Mouse (Mus musculus): ENCODE data around the gene Pecr.
"Not testable (repeated sequence)": the region's sequence is repeated elsewhere in the genome, so short reads cannot be mapped to it uniquely, and the experiment has no call there.

Gene Pecr

DNA sequence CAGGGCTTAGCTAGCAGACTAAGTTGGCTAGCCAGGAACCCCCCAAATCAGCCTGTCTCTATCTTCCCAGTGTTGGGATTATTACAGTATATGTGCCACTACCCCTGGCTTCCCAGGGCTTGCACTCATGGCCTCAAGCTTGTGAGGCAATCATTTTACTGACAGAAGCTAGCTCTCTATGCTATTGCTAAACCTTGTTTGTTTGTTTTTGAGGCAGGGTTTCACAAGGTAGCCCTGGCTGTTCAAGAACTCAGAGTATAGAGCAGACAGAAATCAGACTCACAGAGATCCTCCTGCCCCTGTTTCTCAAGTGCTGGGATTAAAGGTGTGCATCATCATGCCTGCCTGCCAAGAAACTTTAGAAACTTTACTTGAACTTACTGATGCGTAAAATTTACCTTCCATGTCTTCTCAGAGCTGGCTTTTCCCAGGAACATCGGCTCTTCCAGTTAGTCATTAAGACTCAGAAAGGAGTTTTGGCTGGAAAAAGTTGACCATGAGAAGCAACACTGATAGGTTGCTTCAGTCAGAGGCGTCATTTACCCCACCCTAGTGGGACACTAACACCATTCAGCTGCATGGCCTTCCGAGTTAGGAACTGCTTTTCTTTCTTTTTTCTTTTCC, 4.5 kb upstream of the Pecr start:
- no peak for DNase-seq (ENCODE audit: low read depth, low spot score)

DNA sequence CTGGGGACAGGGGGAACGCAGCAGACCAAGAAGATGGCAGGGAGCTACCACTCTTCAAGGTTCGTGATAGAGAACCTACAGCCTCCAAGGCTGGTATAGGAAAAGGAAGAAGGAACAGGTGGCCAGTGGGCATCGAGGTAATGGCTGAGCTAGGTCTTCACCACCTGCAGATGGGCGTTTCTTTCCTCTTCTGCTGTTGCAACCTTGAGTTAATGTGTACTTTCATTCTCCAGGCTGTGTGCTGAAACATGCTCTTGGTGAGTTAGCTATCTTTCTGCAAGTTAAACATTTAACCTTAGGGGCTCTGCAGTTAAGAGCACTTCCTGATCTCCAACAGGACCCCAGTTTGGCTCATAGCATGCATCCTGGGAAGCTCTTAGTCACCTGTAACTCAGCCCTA, 3.8 kb upstream of the Pecr start:
- no peak for DNase-seq (ENCODE audit: low read depth, low spot score)

DNA sequence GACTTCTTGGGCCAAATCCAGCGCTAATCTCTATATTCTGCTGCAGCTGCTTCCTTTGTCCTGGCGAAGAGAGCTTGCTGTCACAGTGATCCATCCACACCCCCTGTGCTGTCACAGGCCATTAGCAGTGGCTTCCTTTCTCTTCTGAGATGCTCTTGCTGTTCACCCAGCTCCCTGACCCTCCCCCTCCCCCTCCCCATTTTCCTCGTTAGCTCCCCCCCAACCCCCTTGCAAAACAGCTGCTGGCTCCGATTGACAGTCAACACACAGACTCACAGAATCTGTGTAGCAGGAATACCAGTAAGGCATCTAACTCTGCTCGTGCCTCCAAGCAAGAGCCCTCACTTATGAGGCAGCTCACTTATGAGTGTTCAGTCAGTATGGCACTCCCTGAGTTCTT, 2.8 kb upstream of the Pecr start:
- DNase-seq (ENCODE audit: low read depth, low spot score): no peak

DNA sequence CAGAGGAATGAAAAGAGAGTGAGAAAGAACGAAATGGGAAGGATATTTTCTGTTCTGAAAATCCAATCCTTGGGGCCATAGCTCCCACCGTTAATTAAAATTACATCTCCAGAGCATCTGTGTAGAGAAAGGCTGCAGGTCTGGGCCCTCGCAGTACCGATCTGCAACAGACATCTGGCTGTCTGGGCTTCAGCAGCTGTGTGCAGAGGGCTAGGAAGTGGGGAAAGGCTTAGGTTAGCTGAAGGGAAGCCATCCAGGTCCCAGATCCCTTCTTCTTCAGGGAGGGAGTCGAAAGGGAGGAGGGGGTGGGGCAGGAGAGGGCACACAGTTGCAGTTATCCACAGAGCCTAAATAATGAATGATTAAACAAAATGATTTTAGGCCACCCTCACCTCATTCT, 425 bp upstream of the Pecr start:
- no peak for DNase-seq (ENCODE audit: low read depth, low spot score)

DNA sequence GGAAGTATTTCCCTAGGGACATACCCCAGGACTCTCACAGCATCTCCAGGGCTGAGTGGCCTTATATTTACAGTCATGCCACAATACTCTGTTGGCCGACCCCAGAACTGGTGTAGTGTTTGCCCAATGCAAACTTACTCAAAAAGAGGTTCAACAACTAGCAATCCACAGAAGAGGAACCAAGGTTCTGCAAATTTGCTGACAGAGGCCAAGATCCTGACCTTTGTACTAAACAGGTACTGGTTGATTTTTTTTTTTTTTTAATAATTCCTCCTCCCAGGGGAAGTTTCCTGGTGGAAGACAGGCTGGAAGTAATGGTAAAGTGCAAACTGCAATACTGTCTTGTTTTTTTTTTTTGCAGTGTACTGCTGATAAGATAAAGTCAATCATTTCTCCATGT, 1.5 kb downstream of the Pecr start:
- no peak for DNase-seq (ENCODE audit: low read depth, low spot score)

DNA sequence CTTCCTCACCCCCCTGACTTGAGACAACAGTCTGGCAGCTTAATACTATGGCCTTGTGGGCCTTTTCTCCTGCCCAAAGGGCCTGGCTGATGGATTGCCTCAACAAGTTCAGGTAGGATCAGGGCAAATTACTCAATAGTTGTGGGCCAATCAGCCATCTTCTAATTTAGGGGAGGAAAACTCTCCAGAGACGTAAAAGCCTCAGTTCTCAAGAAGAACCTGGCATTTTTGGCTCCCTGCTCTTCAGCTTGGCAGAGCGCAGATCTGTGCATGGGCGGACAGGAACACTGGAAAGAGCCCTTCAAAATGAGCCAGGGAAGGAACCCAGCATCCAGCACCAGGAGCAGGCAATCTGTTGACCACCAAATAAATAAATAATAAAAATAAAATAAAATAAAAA, 6.0 kb downstream of the Pecr start:
- DNase-seq (ENCODE audit: low read depth, low spot score): no peak

DNA sequence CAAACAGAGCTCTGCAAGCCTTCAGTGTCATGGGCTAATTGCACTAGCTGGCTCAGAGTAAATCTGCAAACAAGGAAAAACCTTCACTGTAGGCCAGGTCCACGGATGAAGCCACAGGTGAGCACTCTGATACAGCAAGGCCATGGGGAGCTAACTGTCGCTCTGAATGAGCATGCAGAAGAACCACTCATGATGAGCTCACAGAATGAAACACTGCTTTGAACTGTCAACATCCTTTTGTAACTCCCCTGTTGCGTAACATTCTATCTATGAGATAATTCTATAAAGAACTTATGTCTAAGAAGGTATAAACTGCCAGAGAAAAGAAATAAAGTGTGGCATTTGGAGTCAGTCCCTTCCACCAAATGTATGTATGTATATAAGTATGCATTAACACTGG, 21.0 kb downstream of the Pecr start:
- DNase-seq (ENCODE audit: low read depth, low spot score): no peak

DNA sequence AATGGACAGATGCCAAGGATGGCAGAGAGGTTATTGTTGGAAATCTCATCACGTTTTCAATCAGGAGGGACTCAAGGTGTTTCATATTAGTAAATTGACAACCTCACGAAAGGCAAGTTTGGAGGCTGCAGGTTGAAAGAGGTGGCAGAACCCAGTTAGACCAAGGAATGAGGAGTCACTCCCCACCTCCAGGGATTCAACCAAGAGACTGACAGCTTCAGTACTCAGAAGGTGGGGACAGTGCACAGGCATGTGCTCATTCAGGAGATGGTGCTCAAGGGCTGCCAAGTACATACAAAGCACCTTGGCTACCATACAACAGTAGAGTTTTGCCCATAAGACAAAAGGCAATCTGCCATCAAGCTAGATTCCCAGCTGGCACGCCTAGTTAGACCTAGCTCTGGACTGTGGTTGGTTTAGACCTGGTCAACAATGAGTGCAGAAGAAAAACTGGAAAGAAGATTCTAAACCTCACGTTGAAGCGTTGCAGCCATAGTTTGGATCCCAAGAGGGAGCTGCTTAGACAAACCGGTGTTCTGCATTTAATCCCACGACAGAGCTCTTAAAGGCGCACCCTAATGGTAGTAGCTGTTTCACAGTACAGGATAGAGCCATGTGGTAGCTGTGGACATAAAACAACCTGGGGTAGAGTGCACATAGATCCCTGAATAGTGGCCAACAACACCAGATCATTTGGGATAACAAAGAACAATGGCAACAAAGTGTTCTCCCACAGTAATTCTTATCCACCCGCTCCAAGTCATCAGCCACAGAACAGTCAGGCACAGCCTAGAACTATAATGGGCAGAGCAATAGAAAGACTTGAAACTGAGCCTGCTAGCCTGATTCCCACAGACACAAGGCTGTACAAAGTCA, 27.5 kb downstream of the Pecr start:
- no peak for DNase-seq (ENCODE audit: low read depth, low spot score)

DNA sequence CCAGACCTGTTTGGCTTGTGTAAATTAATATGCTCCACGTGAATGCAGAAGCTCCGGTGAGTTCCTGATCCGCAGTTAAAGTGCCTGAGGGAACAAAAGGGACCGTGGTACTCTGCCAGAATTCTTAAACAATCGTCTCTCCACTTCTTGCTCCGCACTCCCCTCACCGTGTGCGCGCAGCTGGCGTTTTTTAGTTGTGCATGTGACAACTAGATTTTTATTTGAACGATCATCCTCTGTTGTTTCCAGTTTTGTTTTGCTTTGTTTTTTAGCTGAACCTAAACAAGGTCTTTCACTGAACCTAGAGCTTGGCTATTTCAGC, 28.3 kb downstream of the Pecr start:
- no peak for DNase-seq (ENCODE audit: low read depth, low spot score)

DNA sequence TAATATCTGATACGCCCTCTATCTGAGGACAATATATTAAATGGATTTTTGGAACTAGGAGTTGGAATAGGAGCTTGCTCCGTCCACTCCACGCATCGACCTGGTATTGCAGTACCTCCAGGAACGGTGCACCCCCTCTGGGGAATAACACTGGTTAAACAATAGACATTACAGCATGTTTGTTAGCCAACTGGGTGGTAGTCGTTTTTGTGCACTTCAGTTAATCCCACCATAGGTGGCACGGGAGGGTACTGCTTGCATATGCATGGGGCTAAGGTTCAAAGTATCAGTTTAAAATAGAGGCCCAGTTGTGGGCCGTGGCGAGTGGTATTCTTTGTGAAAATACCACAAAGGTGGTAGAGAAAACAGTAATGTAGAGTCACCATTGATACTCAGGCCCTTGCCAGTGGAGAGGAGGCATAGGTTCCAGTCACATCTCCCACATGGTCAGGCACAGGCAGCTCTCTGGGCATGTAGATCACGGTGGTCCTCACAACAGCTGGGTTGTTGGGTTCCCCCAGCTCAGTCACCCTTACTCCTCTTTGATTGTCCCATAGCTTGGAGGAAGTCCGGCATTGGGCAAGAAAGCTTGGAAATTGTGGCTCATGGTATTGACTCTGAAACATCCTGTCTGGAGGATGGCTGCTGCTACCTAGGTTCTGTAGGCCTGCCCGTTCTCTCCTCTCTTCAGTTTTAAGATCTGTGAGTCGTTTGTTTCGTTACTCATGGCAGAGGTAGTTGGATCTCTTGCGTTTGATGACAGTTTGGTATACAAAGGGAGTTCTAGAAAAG, 28.9 kb downstream of the Pecr start:
- DNase-seq (ENCODE audit: low read depth, low spot score): peak; percentile 77

DNA sequence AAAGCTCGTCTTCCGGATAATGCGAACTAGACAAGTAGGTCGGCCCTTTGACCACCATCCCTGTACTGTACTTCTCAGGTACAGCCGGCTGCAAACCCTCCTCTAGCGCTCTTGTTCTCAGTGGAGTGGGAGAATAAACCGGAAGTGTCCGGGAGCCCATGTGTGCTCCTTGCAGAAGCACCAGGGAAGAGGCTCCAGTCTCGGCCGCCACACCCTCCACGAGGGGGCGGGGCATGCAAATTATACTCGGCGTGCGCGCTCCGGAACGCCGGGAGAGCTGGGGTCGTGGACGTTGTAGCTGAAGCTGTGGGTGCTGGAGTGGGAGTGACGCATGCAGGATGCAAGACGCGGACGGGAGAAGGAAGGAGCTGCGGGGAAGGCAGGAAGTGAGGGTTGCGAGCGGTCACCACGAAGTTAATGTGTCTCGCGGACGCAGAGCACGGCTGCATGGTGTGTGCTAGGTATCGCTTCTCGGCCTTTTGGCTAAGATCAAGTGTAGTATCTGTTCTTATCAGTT, 29.5 kb downstream of the Pecr start:
- DNase-seq (ENCODE audit: low read depth, low spot score): peak; percentile 79

DNA sequence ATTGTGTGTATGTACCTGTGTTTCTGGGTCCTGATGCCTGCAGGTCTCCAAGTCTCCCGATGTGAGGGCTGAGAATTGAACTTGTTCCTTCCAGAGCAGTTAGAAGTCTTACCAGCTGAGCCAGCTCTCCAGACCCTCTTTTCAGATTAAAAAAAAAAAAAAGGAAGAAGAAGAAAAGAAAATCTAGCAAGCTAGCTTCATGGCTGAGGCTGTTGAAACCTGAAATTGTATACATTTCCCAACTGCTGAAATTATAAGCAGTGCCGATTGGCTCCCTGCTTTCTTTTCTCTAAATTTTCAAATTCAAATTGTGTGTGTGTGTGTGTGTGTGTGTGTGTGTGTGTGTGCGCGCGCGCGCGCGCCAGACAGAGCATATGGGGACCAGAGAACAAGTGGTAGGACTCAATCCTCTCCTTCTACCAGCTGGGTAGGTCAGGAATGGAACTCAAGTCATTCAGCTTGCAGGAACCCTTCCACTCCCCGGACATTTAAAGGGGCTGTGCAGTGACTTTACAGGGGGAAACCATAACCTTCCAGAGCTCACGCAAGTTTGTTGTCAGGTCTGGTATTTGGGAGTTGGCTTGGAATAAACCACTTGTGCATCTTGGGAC, 30.1 kb downstream of the Pecr start:
- no peak for DNase-seq (ENCODE audit: low read depth, low spot score)

DNA sequence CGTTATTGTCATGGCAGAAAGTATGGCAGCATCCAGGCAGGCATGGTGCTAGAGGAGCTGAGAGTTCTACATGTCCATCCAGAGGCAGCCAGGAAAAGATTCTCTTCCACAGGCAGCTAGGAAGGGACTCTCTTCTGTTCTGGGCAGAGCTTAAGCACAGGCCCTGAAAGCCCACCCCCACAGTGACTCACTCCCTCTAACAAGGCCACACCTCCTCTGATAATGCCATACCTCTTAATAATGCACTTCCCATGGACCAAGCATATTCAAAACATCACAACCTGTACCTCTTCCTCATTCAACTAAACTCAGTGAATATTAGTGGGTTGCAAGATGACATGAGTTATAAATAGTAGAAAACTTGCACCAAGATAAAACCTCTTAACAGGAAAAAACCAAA, 32.3 kb downstream of the Pecr start:
- DNase-seq (ENCODE audit: low read depth, low spot score): no peak

DNA sequence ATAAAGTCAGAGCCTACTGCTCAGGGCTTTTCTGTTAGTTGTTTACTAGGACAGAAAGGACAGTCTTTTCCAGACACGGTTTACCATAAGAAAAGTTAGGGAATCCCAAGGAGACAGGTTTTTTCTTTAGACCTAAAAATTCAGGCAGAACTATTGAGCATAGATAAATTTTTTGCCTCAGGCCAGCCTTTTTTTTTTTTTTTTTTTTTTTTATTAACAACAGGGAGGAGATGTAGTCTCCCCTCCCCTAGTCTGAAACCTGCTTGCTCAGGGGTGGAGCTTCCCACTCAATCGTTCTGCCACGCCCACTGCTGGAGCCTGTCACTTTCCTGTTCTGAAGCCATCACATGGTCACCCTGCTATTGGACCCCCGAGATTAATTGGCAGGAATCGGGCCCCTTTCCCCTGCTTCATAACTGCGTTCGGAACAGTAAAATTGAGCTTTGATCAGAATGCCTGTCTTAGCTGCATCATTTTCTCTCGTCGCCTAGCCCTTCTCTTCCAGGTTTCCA, 35.8 kb downstream of the Pecr start:
- DNase-seq (ENCODE audit: low read depth, low spot score): not testable (repeated sequence)

DNA sequence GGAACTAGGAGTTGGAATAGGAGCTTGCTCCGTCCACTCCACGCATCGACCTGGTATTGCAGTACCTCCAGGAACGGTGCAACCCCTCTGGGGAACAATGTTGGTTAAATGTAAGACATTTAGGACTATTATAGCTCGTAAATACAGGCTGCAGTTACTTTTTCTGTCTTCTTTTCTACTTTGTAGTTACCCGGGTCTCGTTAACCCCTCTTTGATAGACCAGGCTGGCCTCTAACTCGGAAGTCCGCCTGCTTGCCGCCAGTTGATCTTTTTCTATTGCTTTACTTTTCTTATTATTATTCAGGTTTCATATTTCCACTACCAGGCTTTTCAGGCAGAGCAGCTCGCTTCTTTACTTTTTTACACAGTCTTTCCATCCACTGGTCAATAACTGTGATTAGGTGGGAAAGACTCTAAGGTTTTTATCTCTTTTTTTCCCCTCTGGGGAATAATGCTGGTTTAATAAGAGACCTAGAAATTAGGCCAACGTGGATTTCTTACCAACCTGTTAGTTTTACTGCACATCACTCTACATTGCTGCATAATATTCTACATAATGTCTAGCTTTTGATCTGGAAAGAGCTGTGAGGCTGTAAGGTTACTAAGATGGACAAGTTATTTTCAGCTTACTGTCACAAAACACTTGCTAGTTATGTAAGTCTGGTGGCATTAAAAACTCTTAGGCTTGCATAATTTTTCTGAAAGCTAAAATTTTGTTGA, 39.6 kb downstream of the Pecr start:
- peak; percentile 76 for DNase-seq (ENCODE audit: low read depth, low spot score)

DNA sequence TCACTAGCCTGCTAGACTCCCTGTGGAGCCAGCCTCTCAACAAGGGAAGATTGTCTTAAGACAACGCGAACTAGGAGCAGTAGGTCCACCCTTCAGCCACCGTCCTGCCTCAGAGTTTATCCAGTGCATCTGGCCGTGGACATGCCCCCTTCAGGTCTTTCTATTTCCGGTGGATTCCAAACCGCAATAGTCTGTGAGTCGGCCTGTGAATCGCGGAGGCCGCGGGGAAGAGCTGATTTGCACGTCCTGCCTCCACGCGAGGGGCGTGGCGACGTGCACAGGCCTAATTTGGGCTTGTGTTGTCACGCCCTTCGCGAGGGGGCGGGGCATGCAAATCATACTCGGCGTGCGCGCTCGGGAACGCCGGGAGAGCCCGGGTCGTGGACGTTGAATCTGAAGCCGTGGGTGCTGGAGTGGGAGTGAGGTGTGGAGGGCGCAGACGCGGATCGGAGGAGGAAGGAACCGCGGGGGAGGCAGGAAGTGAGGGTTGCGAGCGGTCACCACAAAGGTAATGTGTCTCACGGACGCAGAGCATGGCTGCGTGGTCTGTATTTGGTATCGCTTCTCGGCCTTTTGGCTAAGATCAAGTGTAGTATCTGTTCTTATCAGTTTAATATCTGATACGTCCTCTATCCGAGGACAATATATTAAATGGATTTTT, 40.3 kb downstream of the Pecr start:
- peak; percentile 95 for DNase-seq (ENCODE audit: low read depth, low spot score)

DNA sequence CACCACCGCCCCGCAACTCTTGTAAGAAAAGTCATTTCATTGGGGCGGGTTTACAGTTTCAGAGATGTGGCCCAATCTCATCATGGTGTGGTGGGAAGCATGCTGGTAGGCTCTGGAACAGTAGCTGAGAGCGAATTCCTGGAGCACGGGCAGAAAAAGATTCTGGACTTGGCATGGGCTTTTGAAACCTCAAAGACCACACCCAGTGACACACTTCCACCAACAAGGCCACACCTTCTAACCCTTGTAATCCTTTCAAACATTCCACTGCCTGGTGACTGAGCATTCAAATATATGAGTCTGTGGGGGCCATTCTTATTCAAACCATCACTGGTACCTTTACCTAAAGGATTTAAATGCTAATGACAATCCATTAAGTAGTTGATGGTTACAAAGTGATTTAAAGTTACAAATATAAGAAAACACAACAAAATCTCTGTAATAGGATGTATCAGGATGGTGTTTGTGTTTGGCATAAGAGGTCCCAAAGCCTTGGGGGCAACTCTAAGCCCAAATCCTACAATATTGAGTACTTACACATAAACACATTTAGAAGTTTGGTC, 41.5 kb downstream of the Pecr start:
- DNase-seq (ENCODE audit: low read depth, low spot score): no peak

DNA sequence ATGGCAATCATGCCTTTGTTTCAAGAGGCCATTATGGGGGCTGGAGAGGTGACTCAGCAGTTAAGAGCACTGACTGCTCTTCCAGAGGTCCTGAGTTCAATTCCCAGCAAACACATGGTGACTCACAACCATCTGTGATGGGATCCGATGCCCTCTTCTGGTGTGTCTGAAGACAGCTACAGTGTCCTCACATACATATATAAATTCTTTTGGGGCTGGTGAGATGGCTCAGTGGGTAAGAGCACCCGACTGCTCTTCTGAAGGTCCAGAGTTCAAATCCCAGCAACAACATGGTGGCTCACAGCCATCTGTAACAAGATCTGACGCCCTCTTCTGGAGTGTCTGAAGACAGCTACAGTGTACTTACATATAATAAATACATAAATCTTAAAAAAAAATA, 45.0 kb downstream of the Pecr start:
- not testable (repeated sequence) for DNase-seq (ENCODE audit: low read depth, low spot score)

DNA sequence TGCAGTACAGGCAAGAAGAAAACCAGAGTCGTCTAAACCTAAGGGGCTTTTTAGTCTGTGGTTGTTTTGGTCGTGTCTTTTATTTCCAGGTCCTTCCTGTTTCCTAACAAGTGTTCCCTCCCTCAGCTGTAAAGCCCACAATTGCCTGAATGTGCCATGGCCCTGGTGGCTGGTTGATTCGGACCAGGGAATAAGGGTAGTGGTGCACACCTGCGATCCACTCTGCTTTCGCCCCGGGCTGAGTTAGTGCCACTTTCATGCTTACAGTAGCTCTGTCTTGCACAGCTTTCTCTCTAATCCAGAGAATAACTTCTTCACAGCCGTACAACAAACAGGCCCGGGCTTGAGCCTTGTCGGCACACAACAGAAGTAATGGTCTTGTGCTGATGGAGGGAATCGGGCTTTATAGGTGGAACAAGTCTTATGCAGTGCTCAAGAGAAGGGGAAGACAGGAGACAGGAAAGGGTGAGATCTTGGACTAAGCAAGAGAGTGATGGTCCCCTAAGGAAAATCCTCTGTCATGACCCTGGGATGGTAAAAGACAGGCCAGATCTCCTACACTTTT, 46.0 kb downstream of the Pecr start:
- no peak for DNase-seq (ENCODE audit: low read depth, low spot score)
